Mouse (Mus musculus) adrenal gland, postnatal 25 days (tissue): ENCODE results near the gene Cenpj. TPM values are rescaled to one million over a fixed set of nuclear protein-coding genes. Genes with fewer than 3 reads are reported as not detected.

ENCODE experiments used
- DNase-seq: peaks from one replicate; pipeline ENCODE4 v3.0.0; 2021; ENCODE audit warnings: mixed read lengths
- total RNA-seq: library from RNA; stranded (reverse); gene quantifications from 2 replicates; pipeline ENCODE4 v1.2.3, GENCODE M21; 2021

Cenpj gene
- total RNA-seq, 1 experiment from 2014 or later: 13.7 TPM

DNA sequence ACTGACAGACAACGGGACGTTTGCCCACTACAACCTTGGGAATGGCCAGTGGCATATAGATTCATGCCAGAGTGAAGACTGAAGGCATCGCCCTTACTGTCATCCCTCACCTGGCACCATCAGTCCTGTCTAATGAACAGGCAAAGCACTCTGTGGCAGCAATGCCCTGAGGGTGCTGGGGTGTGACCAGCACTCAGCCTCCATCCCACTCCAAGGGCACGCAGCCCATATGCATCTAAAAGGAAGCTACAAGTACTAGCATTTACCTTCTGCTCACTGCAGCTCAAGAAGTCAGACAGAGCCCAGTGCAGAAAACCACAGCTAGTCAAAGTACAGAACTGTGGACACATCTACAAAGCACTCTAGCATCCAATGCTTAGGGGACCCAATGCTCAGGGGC, 29.7 kb downstream of the Cenpj start:
- DNase-seq: no peak

DNA sequence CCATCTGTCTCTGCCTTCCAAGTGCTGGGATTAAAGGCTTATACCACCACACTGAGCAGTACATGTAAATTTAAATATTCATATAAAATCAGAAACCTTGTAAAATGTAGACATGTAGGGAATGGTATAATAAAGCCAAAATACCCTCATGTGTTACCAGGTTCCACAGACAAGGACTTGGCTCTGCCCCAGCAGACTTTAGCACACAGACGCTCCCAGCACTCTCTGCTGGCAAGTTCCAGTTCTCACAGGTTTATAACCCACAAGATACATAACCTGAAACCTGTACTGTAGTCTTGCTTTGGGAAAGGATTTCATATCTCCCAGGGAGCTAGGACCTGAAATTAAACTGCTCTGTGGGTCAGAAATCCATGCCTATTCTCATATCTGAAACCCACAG, 30.3 kb downstream of the Cenpj start:
- DNase-seq: no peak

DNA sequence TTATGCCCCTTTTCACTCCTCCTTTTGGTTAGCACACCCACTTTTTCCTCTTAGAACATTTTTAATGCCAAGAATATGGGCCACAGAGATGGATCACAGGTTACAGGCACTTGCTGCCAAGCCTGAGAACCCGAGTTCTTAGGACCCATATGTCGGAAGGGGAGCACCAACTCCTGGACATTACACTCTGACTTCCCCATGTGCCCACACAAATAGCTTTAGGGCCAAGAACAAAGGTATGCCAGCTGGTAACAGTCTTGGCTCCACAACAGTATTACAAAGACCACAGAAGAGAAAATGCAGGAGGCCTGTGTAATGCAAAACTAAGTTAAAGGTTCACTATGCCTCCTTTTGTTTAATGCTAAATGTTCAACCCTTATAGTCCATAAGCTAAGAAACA, 44.4 kb downstream of the Cenpj start:
- DNase-seq: no peak

DNA sequence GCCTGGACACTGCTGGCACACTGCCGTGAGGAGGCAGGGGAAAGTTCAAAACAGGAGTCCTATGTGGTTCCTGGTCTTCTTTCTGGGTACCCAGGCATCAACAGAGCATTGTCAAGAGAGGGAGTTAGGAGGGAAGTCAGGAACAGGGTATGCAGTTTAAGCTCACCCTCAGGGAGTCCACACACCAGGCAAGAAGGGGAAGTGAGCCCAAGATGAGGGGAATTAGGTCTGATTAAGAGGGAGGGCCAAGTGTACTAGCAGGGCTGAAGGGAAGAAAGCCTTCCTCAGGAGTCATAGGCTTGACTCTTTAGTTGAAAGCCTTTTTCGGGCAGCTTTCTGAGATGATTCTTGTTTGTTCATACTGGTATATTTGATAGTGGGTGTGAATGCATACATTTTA, 60.5 kb downstream of the Cenpj start:
- DNase-seq: no peak

DNA sequence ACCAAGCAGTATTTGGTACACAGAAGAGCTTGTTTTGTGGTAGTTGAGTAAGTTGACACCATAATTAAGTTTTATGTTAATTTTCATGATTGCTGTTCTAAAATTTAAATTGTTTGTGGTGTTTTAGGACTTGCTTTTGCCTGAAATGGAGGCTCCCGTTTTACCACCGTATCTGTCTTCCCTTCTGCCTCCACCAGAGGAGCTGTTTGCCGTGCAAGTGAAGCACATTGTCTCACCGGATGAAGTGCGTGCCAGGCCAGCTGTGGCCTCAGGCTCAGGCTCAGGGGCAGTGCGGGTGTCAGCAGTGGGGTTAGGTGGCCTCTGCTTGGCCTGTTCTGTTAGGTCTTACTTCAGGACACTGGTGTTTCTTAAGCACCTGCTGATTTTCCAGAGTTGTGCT, 63.1 kb downstream of the Cenpj start:
- DNase-seq: no peak

DNA sequence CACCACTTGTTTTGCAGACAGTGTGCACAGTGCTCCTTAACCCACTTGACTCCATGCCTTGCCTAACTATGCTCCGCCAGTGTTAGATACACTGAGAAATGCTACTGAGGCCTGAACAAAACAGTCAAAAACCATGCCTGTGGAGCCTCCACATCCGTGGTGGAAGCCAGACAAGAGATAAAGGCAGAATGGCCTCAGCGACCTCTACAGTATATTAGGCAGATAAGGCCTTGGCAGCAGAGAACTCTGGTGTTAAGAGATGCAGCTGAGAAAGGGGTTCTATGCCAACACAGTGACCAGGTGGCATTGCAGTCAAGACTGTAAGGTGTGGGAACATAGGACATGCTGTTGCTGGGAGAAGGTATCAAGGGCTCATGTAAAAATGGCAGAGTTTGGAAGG, 68.5 kb downstream of the Cenpj start:
- no peak for DNase-seq

DNA sequence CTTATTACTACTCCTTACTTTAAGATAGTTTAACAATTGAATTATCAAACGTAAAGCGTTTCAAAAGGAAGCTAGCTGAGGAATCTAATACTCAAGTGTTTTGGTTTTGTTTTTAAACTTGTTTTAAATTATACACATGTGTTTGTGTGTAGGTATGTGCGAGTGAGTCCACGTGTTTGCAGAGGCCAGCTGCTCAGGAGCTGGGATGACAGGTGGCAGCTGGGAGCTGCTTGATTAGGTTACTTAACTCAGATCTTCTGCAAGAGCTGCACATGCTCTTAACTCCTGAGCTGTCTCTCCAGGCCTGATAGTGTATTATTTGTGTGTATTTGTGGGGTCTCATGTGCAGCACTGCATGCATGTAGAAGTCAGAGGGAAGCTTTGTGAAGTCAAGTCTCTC, 72.8 kb downstream of the Cenpj start:
- DNase-seq: no peak

DNA sequence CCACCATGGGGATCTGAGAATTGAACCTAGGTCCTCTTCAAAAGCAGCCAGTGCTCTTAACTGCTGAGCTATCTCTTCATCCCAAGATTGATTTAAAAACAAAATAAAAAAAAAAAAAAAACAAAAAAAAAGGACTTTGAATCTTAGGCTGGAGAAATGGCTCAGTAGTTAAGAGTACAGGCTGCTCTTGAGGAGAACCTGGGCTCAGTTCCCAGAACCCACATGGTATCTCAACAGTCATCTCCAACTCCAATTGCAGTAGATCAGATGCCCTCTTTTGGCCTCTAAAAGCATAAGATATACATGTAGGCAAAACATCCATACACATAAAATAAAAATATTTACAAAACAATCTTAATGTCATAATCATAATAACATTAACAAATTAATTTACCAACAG, 85.4 kb downstream of the Cenpj start:
- no peak for DNase-seq

Other genes starting within 250 kb of the Cenpj start
- gene Atp12a, start 210.4 kb downstream of the Cenpj start, total RNA-seq: not detected in 2 replicates
- 1.6 and 1.7 TPM in 2 replicates for gene Rnf17, start 172.8 kb downstream of the Cenpj start, total RNA-seq
- gene Parp4, start 194 bp upstream of the Cenpj start, total RNA-seq: 31.9 and 39.1 TPM in 2 replicates
- gene Mphosph8, start 92.8 kb upstream of the Cenpj start, total RNA-seq: 30.0 and 37.5 TPM in 2 replicates
- gene Pspc1, start 202.9 kb upstream of the Cenpj start, total RNA-seq: 27.5 TPM in 2 replicates
- 33.7 and 39.0 TPM in 2 replicates for gene Zmym5, start 236.3 kb upstream of the Cenpj start, total RNA-seq